Mouse (Mus musculus): Measurements from ENCODE around the gene Enox1. TPM values are rescaled to one million over a fixed set of nuclear protein-coding genes. Genes with fewer than 3 reads are reported as not detected.

Gene Enox1
- polyA plus RNA-seq, 1 experiment from 2014 or later: 18.3 TPM

DNA sequence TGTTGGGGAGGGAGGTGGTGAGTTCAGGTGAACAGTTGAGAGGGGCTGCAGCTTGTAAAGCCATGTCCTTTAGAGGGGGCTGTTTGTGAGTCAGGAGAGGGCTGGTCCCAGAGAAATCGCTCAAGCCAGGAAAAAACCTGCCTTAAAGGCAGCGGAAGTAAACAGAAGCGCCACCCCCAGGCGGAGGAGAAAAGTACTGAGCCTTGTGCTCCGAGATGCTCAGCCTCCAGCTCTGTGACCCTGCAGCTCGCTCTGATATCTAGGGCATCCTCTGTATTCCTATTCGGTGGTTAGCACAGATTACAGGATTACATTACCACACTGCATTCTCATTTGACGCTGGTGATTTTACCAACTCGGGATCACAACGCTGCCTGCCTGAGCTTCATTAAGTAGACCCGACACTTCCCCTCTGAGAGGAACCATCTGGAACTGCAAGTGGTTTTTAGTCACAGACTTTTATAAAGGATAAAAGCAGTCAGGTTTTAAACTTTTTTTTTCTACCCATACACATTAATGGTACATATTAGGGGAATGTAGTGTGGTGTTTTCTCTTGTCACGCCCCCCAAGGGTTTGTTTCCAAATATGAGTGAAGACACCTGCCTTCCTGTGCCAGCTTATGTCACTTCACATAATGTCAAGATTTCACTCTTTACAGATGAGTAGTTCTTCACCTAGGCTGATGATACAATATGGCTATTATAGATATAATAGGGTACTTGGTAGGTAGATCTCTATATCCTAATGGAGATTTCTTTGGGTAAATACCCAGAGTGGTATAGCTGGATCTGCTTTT is 552.0 kb downstream of the Enox1 start:
- Histone ChIP-seq H3K4me3 (ENCODE audit: low read depth, low read length) (no peak overlapping the region), H3K4me1 (replicated peaks; ENCODE audit: control insufficient read depth, insufficient read depth, low read length) (no peaks in the 10 kb centered on the region), H3K27me3 (ENCODE audit: control insufficient read depth, insufficient read depth, low read length) (no peaks in the 10 kb centered on the region), H3K9ac (ENCODE audit: low read depth, low read length) (no peak overlapping the region), H3K9me3 (ENCODE audit: control insufficient read depth, low read length) (no peaks in the 10 kb centered on the region), H3K27ac (ENCODE audit: low read depth, low read length) (no peak overlapping the region), H3K4me2 (replicated peaks; ENCODE audit: low read depth, low read length) (no peak overlapping the region), H3K36me3 (ENCODE audit: control insufficient read depth, insufficient read depth, low read length) (no peaks in the 10 kb centered on the region)
- WGBS: 57% methylated on average over 12 of the region's 12 CpGs
- ATAC-seq (ENCODE audit: low FRiP score) (no peak), DNase-seq (ENCODE audit: low spot score) (peak; percentile 24)

DNA sequence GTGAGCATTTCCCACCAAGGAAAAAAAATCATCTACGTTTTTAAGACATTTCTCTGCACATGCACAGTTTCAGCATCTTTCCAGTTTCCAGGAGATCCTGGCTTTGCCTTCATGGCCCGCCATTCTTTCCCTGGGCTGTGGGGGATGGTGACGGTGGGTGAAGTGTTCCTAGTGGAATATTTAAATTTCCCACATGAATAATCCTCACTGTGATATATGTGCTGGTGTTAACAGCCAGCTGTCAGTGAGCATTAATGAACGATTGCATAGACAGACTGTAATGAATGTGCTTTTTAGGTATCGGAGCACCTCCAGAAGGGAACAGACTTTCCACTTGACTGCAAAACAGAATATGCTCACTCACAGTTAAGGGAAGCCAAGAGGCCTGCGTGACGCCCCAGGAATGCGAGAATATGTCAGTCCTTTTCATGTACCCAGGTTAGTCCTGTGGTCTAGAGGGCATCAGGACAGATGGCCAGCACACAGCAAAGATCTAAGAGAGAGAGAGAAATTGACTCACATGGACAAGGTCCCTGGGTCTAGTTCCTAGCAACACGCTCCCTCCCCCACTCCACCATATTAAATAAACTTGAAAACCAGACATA is 558.5 kb downstream of the Enox1 start:
- Histone ChIP-seq H3K36me3 (ENCODE audit: control insufficient read depth, insufficient read depth, low read length) (no peaks in the 10 kb centered on the region), H3K4me3 (ENCODE audit: low read depth, low read length) (no peak overlapping the region), H3K4me2 (replicated peaks; ENCODE audit: low read depth, low read length) (no peak overlapping the region), H3K9me3 (ENCODE audit: control insufficient read depth, low read length) (no peaks in the 10 kb centered on the region), H3K4me1 (replicated peaks; ENCODE audit: control insufficient read depth, insufficient read depth, low read length) (no peaks in the 10 kb centered on the region), H3K9ac (ENCODE audit: low read depth, low read length) (no peak overlapping the region), H3K27ac (ENCODE audit: low read depth, low read length) (no peak overlapping the region), H3K27me3 (ENCODE audit: control insufficient read depth, insufficient read depth, low read length) (no peaks in the 10 kb centered on the region)
- DNase-seq (ENCODE audit: low spot score): no peak
- ATAC-seq (ENCODE audit: low FRiP score): no peak
- 76% methylated on average over 9 of the region's 9 CpGs for WGBS

GRCm38 (mm10) chr14:77716981-77717380 is 560.4 kb downstream of the Enox1 start:
- no peak overlapping the region for H3K9ac ChIP-seq (ENCODE audit: low read depth, low read length)
- no peaks in the 10 kb centered on the region for H3K9me3 ChIP-seq (ENCODE audit: control insufficient read depth, low read length)
- no peak for ATAC-seq (ENCODE audit: low FRiP score)
- no peak for DNase-seq (ENCODE audit: low spot score)
- no peaks in the 10 kb centered on the region for H3K27me3 ChIP-seq (ENCODE audit: control insufficient read depth, insufficient read depth, low read length)
- no peak overlapping the region for H3K27ac ChIP-seq (ENCODE audit: low read depth, low read length)
- 88% methylated on average over 5 of the region's 5 CpGs for WGBS
- no peaks in the 10 kb centered on the region for H3K36me3 ChIP-seq (ENCODE audit: control insufficient read depth, insufficient read depth, low read length)
- H3K4me1 ChIP-seq (replicated peaks; ENCODE audit: control insufficient read depth, insufficient read depth, low read length): no peaks in the 10 kb centered on the region
- H3K4me2 ChIP-seq (replicated peaks; ENCODE audit: low read depth, low read length): no peak overlapping the region
- H3K4me3 ChIP-seq (ENCODE audit: low read depth, low read length): no peak overlapping the region

DNA sequence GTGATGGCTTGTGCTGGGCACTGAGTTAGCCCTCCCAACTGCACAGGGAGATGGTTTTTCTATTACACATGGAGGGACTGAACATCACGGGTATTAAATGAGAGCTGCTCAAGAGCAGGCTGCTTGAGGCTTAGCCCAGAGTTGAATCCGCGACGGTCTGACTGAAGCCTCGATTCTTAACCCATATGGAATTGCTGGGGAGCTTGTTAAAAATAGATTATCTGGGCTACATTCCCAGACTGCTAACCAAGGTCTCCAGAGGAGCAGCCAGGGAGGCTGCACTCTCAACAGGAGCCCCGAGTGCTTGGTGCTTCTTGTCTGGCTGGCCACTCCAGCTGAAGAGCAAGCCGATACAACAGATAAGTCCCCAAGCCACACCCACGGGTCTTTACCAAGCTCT is 562.3 kb downstream of the Enox1 start:
- Histone ChIP-seq H3K4me3 (ENCODE audit: low read depth, low read length) (no peak overlapping the region), H3K36me3 (ENCODE audit: control insufficient read depth, insufficient read depth, low read length) (no peaks in the 10 kb centered on the region), H3K27ac (ENCODE audit: low read depth, low read length) (no peak overlapping the region), H3K4me1 (replicated peaks; ENCODE audit: control insufficient read depth, insufficient read depth, low read length) (no peaks in the 10 kb centered on the region), H3K9ac (ENCODE audit: low read depth, low read length) (no peak overlapping the region), H3K9me3 (ENCODE audit: control insufficient read depth, low read length) (no peaks in the 10 kb centered on the region), H3K27me3 (ENCODE audit: control insufficient read depth, insufficient read depth, low read length) (no peaks in the 10 kb centered on the region), H3K4me2 (replicated peaks; ENCODE audit: low read depth, low read length) (no peak overlapping the region)
- ATAC-seq (ENCODE audit: low FRiP score): no peak
- DNase-seq (ENCODE audit: low spot score): no peak
- 81% methylated on average over 8 of the region's 8 CpGs for WGBS

GRCm38 (mm10) chr14:77738056-77738455 is 581.5 kb downstream of the Enox1 start:
- H3K27ac ChIP-seq (ENCODE audit: low read depth, low read length): no peak overlapping the region
- H3K9me3 ChIP-seq (ENCODE audit: control insufficient read depth, low read length): no peaks in the 10 kb centered on the region
- ATAC-seq (ENCODE audit: low FRiP score): no peak
- H3K4me2 ChIP-seq (replicated peaks; ENCODE audit: low read depth, low read length): no peak overlapping the region
- H3K27me3 ChIP-seq (ENCODE audit: control insufficient read depth, insufficient read depth, low read length): no peaks in the 10 kb centered on the region
- 83% methylated on average over 3 of the region's 3 CpGs for WGBS
- no peak for DNase-seq (ENCODE audit: low spot score)
- H3K36me3 ChIP-seq (ENCODE audit: control insufficient read depth, insufficient read depth, low read length): no peaks in the 10 kb centered on the region
- no peak overlapping the region for H3K4me3 ChIP-seq (ENCODE audit: low read depth, low read length)
- H3K9ac ChIP-seq (ENCODE audit: low read depth, low read length): no peak overlapping the region
- H3K4me1 ChIP-seq (replicated peaks; ENCODE audit: control insufficient read depth, insufficient read depth, low read length): no peaks in the 10 kb centered on the region

- Histone ChIP-seq H3K36me3 (ENCODE audit: control insufficient read depth, insufficient read depth, low read length) (no peaks in the 10 kb centered on the region), H3K27ac (ENCODE audit: low read depth, low read length) (no peak overlapping the region), H3K9me3 (ENCODE audit: control insufficient read depth, low read length) (no peaks in the 10 kb centered on the region), H3K4me3 (ENCODE audit: low read depth, low read length) (no peak overlapping the region), H3K4me2 (replicated peaks; ENCODE audit: low read depth, low read length) (no peak overlapping the region), H3K9ac (ENCODE audit: low read depth, low read length) (no peak overlapping the region), H3K4me1 (replicated peaks; ENCODE audit: control insufficient read depth, insufficient read depth, low read length) (no peaks in the 10 kb centered on the region), H3K27me3 (ENCODE audit: control insufficient read depth, insufficient read depth, low read length) (no peaks in the 10 kb centered on the region)
- no peak for ATAC-seq (ENCODE audit: low FRiP score)
- no peak for DNase-seq (ENCODE audit: low spot score)
- WGBS: 85% methylated on average over 7 of the region's 7 CpGs
These were observed 582.3 kb downstream of the Enox1 start for GRCm38 (mm10) chr14:77738751-77739365.

GRCm38 (mm10) chr14:77739376-77739775 is 582.8 kb downstream of the Enox1 start:
- Histone ChIP-seq H3K27ac (ENCODE audit: low read depth, low read length) (no peak overlapping the region), H3K36me3 (ENCODE audit: control insufficient read depth, insufficient read depth, low read length) (no peaks in the 10 kb centered on the region), H3K9me3 (ENCODE audit: control insufficient read depth, low read length) (no peaks in the 10 kb centered on the region), H3K4me2 (replicated peaks; ENCODE audit: low read depth, low read length) (no peak overlapping the region), H3K4me3 (ENCODE audit: low read depth, low read length) (no peak overlapping the region), H3K4me1 (replicated peaks; ENCODE audit: control insufficient read depth, insufficient read depth, low read length) (no peaks in the 10 kb centered on the region), H3K9ac (ENCODE audit: low read depth, low read length) (no peak overlapping the region), H3K27me3 (ENCODE audit: control insufficient read depth, insufficient read depth, low read length) (no peaks in the 10 kb centered on the region)
- no peak for DNase-seq (ENCODE audit: low spot score)
- no peak for ATAC-seq (ENCODE audit: low FRiP score)

DNA sequence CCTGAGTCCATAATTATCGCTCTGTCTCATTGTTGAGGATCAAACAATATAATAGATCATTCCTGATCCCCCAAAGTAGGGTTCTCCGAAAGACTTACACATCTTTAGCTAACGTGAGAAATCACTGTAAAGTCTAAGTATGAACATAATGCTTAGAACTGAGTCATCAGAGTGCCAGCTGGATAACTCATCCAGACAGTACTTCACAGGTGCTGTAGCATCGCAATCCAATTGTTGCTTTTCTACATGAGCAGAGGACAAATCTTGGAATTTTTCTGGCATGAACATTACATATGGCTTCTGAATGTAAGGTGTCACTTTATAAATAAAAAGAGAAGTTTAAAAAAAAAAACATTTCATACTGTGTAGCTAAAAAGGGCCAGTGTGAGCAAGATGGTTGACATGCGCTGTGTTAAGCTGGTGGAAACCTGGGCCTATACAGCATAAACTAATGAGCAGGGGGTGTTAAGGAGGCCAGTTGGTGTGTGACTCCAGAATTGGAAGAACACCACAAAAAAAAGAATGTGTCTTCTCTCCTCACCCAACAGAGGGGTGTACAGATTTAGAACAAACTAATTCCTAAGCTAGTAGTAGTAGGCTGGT is 588.2 kb downstream of the Enox1 start:
- ATAC-seq (ENCODE audit: low FRiP score) (no peak), DNase-seq (ENCODE audit: low spot score) (no peak)
- no peak overlapping the region for H3K27ac ChIP-seq (ENCODE audit: low read depth, low read length)
- H3K9ac ChIP-seq (ENCODE audit: low read depth, low read length): no peak overlapping the region
- H3K4me2 ChIP-seq (replicated peaks; ENCODE audit: low read depth, low read length): no peak overlapping the region
- H3K4me1 ChIP-seq (replicated peaks; ENCODE audit: control insufficient read depth, insufficient read depth, low read length): no peaks in the 10 kb centered on the region
- H3K9me3 ChIP-seq (ENCODE audit: control insufficient read depth, low read length): no peaks in the 10 kb centered on the region
- no peak overlapping the region for H3K4me3 ChIP-seq (ENCODE audit: low read depth, low read length)
- H3K27me3 ChIP-seq (ENCODE audit: control insufficient read depth, insufficient read depth, low read length): no peaks in the 10 kb centered on the region
- H3K36me3 ChIP-seq (ENCODE audit: control insufficient read depth, insufficient read depth, low read length): no peaks in the 10 kb centered on the region
- WGBS: 94% methylated on average over 5 of the region's 5 CpGs

Data from hindbrain, embryonic 11.5 days (tissue).